Mouse (Mus musculus): ENCODE measurements around the gene Gli1. TPM values are rescaled to one million over a fixed set of nuclear protein-coding genes. Genes with fewer than 3 reads are reported as not detected.

Gene Gli1
- polyA plus RNA-seq (2014; fragmentation: Nextera tagmentation; extraction: Ambion mirVana) = 14.7 and 16.9 TPM in 2 replicates

DNA sequence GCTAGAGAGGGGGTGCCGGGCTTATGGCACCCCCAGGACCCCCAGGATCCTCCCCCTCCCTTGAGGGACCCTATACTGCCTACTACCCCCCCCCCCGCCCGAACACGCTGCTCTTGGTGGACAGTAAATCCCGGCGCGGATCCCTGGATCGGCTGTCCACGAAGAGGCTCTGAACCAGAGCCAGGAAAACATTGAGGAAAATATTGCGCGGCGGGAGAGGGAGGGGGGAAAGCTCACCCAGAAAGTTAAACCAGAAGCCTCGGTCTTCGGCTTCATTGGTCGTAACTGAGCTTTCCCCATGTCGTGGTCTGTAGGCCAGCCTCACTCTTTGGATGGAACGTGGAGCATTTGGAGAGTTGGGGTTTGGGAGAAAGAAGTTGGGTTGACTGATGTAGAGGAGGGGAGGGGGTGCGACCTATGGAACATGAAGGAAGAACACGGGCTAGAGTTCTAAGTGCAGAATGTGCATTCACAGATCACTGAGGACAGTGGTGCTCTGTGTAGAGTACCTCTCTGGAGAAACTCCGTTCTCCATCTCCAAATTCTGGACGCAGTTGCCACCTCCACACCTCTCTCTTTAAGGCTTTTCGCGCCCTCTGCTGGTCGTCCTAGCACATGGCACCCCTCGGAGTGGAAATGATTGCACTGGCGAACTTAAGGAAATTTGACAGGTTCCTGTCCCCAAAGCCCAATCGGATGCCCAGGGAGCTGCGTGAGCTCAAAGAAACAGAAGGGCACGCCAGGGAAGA, at the start of gene Gli1:
Gene Gli1, minus strand, starts transcription at position 84 of the 749 bp plus-strand sequence.
- Histone ChIP-seq H3K4me1 (ENCODE audit: insufficient read depth) (no peaks in the 10 kb centered on the region), H3K27me3 (ENCODE audit: insufficient read depth, low read length) (peaks cover 15% of the 10 kb centered on the region; the same call in 1 of the 2 replicates), H3K4me2 (peak within 1 kb of the TSS; percentile 88), H3K4me3 (ENCODE audit: low read depth, low read length) (peak within 1 kb of the TSS; percentile 57), H3K36me3 (ENCODE audit: insufficient read depth) (peaks cover 12% of the 10 kb centered on the region), H3K9me3 (ENCODE audit: low read depth, low read length) (no peaks in the 10 kb centered on the region), H3K9ac (peak within 1 kb of the TSS; percentile 66), H3K27ac (ENCODE audit: low read depth) (peak within 1 kb of the TSS; percentile 96)
- ATAC-seq (ENCODE audit: insufficient read depth) (peak; percentile 48), DNase-seq (peak; percentile 95)
- under 1% methylated on average over 29 of the region's 29 CpGs for WGBS
- TF ChIP-seq CTCF (IDR thresholded peaks at IDR 0.05; ENCODE audit: low read depth) = peak; percentile 95

DNA sequence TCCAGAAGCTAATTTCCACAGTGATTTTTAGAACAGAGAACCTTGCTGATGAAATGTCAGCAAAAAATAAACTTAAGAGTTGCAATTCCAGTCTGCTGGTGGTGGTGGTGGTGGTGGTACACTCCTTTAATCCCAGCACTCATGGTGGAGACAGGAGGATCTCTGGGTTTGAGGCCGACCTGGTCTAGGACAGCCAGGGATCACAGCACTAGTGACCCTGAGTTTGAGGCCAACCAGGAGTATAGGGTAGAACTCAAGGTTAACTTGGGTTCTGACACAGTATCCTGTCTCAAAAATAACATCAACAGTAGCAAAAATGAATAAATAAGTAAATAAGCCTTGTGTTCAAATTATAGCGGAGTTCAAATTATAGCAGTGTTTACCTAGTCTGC, 40.0 kb upstream of the Gli1 start:
- H3K4me2 ChIP-seq = peak overlapping the region; percentile 74
- DNase-seq (peak; percentile 9), ATAC-seq (ENCODE audit: insufficient read depth) (no peak)
- H3K27ac ChIP-seq (ENCODE audit: low read depth) = peak overlapping the region; percentile 94; the same call in 1 of the 2 replicates
- no peaks in the 10 kb centered on the region for H3K27me3 ChIP-seq (ENCODE audit: insufficient read depth, low read length)
- no peaks in the 10 kb centered on the region for H3K9me3 ChIP-seq (ENCODE audit: low read depth, low read length)
- no peak for TF ChIP-seq CTCF (IDR thresholded peaks at IDR 0.05; ENCODE audit: low read depth)
- H3K36me3 ChIP-seq (ENCODE audit: insufficient read depth) = no peaks in the 10 kb centered on the region
- 43% methylated on average over 2 of the region's 2 CpGs for WGBS
- peak overlapping the region; percentile 60 for H3K4me3 ChIP-seq (ENCODE audit: low read depth, low read length)
- 0 out of 2 replicates have a peak, but pooled peaks cover 8% of the 10 kb centered on the region for H3K4me1 ChIP-seq (ENCODE audit: insufficient read depth)
- H3K9ac ChIP-seq = peak overlapping the region; percentile 97

DNA sequence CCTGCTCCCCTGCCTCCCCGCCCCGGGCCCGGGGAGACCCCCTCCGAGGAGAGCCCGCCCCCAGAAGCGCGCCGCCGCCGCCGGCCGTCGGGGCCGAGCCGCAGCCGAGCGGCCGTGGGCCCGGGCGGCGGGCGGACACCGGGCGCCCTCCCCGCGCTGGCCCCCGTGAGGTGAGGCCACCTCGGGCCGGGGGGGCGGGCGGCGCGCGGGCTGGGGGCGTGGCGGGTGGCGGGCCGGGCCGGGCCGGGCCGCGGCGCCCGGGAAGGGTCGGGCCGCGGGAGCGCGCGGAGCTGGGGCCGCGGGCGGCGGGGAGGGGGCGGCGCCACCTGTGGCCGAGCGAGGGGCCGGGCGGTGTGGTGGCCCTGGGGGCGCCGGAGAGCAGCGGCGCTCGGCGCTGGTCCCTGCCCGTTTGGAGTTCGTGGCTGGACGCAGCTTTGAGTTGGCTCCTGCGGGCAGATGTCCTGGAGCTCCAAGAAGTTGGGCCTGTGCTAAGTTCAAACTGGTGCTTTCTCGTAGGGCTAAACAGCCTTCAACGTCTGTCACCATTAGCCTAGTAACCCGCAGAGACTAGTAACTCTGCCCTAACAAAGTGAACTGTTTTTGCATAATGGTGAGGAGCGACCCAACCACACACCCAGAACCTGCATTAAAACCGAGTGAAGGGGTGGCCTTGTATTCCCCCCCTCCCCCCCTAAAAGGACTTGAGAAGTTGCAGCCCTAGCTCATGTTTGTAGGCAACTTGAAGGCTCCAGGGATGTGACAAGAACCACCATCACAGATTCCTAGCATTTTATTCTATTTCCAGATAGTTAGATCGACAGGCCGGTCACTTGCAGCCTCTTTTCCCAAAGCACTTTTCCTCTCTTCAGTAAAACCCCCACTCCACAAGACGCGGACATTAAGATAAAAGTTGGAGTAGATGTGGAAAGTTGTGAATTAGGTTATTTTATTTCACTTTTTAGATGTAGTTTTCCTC, 39.3 kb upstream of the Gli1 start:
- Histone ChIP-seq H3K36me3 (ENCODE audit: insufficient read depth) (no peaks in the 10 kb centered on the region), H3K27me3 (ENCODE audit: insufficient read depth, low read length) (no peaks in the 10 kb centered on the region), H3K9ac (peak overlapping the region; percentile 97), H3K9me3 (ENCODE audit: low read depth, low read length) (no peaks in the 10 kb centered on the region), H3K4me3 (ENCODE audit: low read depth, low read length) (peak overlapping the region; percentile 60), H3K4me1 (ENCODE audit: insufficient read depth) (0 out of 2 replicates have a peak, but pooled peaks cover 8% of the 10 kb centered on the region), H3K4me2 (peak overlapping the region; percentile 74), H3K27ac (ENCODE audit: low read depth) (peak overlapping the region; percentile 94)
- ATAC-seq (ENCODE audit: insufficient read depth) (peak; percentile 89), DNase-seq (peak; percentile 85)
- 0 out of 2 replicates have a peak, but pooled peaks have one; percentile 5 for TF ChIP-seq CTCF (IDR thresholded peaks at IDR 0.05; ENCODE audit: low read depth)
- under 1% methylated on average over 36 of the region's 79 CpGs for WGBS

GRCm38 (mm10) chr10:127380251-127380691, 38.5 kb upstream of the Gli1 start, which contains the start of gene R3hdm2:
R3hdm2 (plus strand) TSS chr10:127380327.
- no peak for TF ChIP-seq CTCF (IDR thresholded peaks at IDR 0.05; ENCODE audit: low read depth)
- under 1% methylated on average over 44 of the region's 53 CpGs for WGBS
- peak within 1 kb of the TSS; percentile 60 for H3K4me3 ChIP-seq (ENCODE audit: low read depth, low read length)

DNA sequence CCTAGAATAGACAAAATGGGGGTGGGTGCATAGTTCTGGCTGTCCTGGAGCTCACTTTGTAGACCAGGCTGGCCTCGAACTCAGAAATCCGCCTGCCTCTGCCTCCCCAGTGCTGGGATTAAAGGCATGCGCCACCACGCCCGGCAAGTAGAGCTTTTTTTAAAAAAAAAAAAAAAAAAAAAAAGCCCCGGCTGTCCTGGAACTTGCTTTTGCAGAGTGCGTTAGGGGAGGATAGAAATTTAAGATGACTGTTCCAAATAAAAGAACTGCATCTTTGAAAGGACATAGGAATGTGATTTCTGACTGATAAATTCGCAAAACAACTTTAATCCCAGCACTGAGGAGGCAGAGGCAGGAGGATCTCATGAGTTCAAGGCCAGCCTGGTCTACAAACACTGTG, 37.9 kb upstream of the Gli1 start:
- ATAC-seq (ENCODE audit: insufficient read depth) = no peak
- 79% methylated on average over 8 of the region's 8 CpGs for WGBS

More at GRCm38 (mm10) chr10:127380251-127380691, 38.5 kb upstream of the Gli1 start, which contains the start of gene R3hdm2:
- Histone ChIP-seq H3K27me3 (ENCODE audit: insufficient read depth, low read length) (no peaks in the 10 kb centered on the region), H3K9me3 (ENCODE audit: low read depth, low read length) (no peaks in the 10 kb centered on the region), H3K27ac (ENCODE audit: low read depth) (peak within 1 kb of the TSS; percentile 94), H3K36me3 (ENCODE audit: insufficient read depth) (no peaks in the 10 kb centered on the region), H3K4me2 (peak within 1 kb of the TSS; percentile 74), H3K4me1 (ENCODE audit: insufficient read depth) (0 out of 2 replicates have a peak, but pooled peaks cover 8% of the 10 kb centered on the region), H3K9ac (peak within 1 kb of the TSS; percentile 97)
- DNase-seq (peak; percentile 98), ATAC-seq (ENCODE audit: insufficient read depth) (peak; percentile 98)

GRCm38 (mm10) chr10:127377700-127378099, 35.9 kb upstream of the Gli1 start:
- no peak for ATAC-seq (ENCODE audit: insufficient read depth)
- no peak overlapping the region for H3K9ac ChIP-seq
- 0 out of 2 replicates have a peak, but pooled peaks cover 8% of the 10 kb centered on the region for H3K4me1 ChIP-seq (ENCODE audit: insufficient read depth)
- H3K4me3 ChIP-seq (ENCODE audit: low read depth, low read length) = no peak overlapping the region
- H3K4me2 ChIP-seq = no peak overlapping the region
- no peak overlapping the region for H3K27ac ChIP-seq (ENCODE audit: low read depth)
- H3K9me3 ChIP-seq (ENCODE audit: low read depth, low read length) = no peaks in the 10 kb centered on the region
- 47% methylated on average over 3 of the region's 3 CpGs for WGBS
- no peak for DNase-seq
- no peak for TF ChIP-seq CTCF (IDR thresholded peaks at IDR 0.05; ENCODE audit: low read depth)
- H3K36me3 ChIP-seq (ENCODE audit: insufficient read depth) = no peaks in the 10 kb centered on the region
- H3K27me3 ChIP-seq (ENCODE audit: insufficient read depth, low read length) = no peaks in the 10 kb centered on the region

More for the DNA sequence above, 37.9 kb upstream of the Gli1 start:
- Histone ChIP-seq H3K27ac (ENCODE audit: low read depth) (peak overlapping the region; percentile 94; the same call in 1 of the 2 replicates), H3K4me1 (ENCODE audit: insufficient read depth) (0 out of 2 replicates have a peak, but pooled peaks cover 8% of the 10 kb centered on the region), H3K27me3 (ENCODE audit: insufficient read depth, low read length) (no peaks in the 10 kb centered on the region), H3K4me2 (peak overlapping the region; percentile 74), H3K4me3 (ENCODE audit: low read depth, low read length) (peak overlapping the region; percentile 60), H3K36me3 (ENCODE audit: insufficient read depth) (no peaks in the 10 kb centered on the region), H3K9ac (peak overlapping the region; percentile 97), H3K9me3 (ENCODE audit: low read depth, low read length) (no peaks in the 10 kb centered on the region)
- DNase-seq = no peak
- TF ChIP-seq CTCF (IDR thresholded peaks at IDR 0.05; ENCODE audit: low read depth) = no peak
